Mouse (Mus musculus) CH12F3 (cell line): Measurements from ENCODE around the gene Ccdc39.

Source experiments
- in situ Hi-C: fragments of 300-500 bp; cut with MboI; formaldehyde crosslinking; loops from 2 replicates; pipeline ENCODE4 v1.14.3; 2020; ENCODE audit warnings: low sequenced_read_pairs

The Ccdc39 gene

GRCm38 (mm10) chr3:33843801-33844632, at the start of gene Ccdc39:
Gene Ccdc39 (minus strand): TSS chr3:33844310.
- in situ Hi-C loops = no loop called here

GRCm38 (mm10) chr3:33893433-33893832, 49.3 kb upstream of the Ccdc39 start:
- in situ Hi-C loops = no loop called here

DNA sequence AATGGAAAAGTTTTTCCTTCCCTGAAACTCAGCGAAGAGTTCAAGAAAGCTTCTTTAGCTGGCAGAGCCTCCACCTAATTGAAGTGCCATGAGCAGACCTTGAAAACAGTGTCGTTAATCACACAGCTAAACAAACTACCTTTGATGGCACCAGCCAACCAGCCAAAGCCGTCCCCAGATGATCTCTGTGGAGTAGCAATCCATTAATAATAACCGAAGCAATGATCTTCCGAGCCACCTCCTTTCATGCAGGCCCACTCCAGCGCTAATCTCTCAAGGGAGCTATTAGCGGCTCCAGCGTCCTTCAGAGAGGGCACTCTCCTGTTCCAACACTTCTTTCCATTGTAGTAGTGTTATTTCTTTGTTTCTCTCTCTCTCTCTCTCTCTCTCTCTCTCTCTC, 43.3 kb upstream of the Ccdc39 start:
- in situ Hi-C loops = no loop called here

- in situ Hi-C loops = no loop called here
These were observed 39.0 kb upstream of the Ccdc39 start for GRCm38 (mm10) chr3:33883105-33883504.

DNA sequence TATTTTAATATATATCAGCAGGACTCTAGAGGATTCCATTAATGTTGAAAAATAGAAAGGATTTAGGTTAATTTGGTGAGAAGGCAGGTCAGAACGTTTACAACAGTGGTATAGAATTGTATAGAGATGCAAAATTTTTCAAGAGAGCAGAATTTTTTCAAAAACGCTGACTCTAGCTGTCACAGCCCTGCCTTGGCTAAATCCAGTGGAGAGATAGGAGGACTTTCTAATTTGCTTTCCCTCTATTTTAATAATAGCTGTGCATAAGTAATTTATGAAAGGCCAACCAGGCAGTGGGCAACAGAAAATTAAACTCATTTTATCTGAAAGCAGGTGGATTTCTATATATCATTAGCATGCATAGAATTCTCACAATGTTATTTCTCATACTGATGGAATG, 38.6 kb upstream of the Ccdc39 start:
- in situ Hi-C loops = no loop called here

- in situ Hi-C loops = no loop called here
These were observed 34.6 kb upstream of the Ccdc39 start for GRCm38 (mm10) chr3:33878661-33879060.

GRCm38 (mm10) chr3:33874456-33875286, 30.6 kb upstream of the Ccdc39 start:
- in situ Hi-C loops = no loop called here

DNA sequence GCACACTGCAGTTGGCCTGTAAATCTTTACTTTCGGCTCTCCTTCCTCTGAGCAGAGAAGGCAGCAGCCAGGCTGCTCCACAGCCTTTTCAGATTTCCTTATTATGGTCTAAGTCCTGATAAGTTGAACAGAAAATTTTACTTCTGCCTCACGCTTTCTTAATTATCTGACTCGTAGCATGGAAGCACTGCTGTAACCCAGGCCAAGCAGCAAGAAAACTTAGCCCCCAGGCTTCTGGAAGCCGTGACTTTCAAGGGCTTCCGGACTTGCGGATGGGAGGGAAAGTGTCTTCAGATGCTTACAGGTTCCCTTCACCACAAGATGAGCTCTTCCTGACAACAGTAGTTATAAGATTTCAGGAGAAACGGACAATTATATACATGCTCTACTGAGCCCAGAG, 29.7 kb upstream of the Ccdc39 start:
- in situ Hi-C loops = no loop called here

DNA sequence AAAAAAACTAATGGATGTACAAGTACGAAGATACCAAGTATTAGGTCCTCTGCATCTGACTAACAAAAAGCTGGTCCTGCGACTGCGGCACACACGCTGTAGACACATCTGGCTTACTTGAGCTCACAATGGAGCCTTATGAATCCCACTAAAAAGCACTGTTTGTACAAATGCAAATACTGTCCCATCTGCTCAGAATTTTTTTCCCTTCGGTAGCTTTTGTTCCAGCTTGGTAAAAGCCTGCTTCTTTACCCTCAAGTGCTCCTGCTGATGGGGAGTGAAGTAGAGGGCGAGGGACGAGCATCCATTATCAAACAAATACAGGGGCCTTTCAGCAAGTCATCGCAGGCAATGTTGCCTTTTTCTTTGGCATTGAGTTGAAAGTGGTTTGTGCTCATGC, 29.3 kb upstream of the Ccdc39 start:
- in situ Hi-C loops = no loop called here

- in situ Hi-C loops = no loop called here
These were observed 20.0 kb upstream of the Ccdc39 start for GRCm38 (mm10) chr3:33864000-33864540.

DNA sequence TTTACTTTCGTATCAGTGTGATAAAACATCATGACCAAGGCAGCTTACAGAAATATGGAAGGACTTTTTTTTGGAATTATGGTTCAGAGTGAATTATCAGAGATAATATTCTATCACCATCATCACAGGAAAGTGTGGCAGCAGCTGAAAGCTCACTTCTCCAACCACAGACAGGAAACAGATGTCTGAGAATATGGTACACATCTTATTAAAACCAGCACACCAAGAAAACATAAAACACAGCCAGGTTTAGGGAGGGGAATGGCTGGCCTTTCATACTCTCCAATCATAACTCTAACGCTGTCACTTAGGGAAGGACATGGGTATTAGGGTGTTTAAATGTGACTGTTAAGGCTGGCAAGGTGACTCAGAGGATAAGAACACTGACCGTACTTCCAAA, 14.8 kb upstream of the Ccdc39 start:
- in situ Hi-C loops = no loop called here

DNA sequence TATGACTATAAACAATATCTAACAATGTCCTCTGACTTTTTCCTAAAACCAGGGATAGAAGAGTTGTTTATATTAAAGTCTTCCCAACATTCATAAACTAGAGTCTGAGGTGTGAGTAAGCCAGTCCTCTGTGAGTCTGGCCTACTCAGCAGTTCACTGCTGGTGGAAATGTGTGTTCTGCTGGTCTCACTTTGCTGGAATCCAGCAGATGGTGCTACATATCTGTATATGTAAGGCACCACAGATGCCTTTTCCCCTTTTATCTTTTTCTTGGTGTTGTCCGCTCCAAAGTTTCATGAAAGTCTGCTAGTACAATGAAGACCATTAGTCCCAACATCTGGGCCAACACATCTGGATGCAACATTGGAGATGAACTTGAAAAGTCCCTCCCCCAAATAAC, 9.0 kb upstream of the Ccdc39 start:
- in situ Hi-C loops = no loop called here

DNA sequence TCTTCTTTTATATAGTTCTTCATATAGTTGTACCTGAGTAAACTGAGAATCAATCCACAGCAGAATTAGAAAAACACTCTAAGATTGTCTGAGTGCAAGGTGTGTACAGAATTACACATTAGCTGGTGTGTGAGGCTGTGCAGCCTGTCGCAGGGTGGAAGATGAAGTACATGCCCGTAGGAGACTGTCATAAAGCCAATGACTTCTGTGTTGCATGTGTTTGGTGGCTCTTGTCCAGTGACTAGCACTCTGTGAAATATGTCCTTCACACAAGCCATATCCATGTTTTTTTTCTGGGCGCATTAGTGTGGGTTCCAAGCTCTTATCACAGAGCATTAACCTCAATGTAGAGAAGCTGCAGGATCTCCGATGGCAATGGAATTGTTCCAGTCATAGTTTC, 6.7 kb upstream of the Ccdc39 start:
- in situ Hi-C loops = no loop called here

DNA sequence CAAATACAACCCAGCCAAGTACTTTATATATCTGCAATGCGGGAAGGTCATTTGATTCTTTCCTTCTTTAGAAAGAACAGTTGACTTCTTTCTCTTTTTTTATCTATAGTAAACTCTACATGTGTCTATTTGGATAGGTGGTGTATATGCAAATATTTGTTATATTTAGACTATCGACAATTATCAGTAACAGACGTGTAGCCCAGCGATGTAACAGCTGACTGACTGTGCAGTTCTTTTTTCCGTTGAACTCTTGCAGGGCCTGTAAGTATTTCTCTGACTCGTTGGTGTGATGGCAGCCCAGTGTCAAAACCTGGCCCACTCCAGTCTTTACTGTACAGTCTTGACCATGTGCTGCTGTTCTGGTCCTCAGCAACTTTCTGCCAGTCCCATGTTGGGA, 2.5 kb upstream of the Ccdc39 start:
- in situ Hi-C loops = no loop called here

GRCm38 (mm10) chr3:33838877-33839276, 5.2 kb downstream of the Ccdc39 start:
- in situ Hi-C loops = no loop called here

DNA sequence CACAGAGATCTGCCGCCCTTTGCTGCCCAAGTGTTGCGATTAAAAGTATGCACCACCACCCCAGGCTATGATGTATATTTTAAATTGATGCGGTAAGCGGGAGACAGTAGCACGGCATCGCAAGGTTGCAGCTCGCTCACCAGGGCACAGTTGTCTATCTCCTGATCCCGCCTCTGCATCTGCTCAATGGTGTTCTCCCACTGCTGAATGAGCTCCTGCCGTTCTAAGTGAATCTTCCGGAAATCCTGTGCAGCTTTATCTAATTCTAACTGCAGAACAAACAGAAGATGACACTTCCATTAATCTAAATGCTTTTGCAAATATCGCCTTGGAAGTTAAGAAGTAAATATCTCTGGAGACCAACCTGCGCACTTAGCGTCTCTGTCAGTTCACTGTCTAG, 7.5 kb downstream of the Ccdc39 start:
- in situ Hi-C loops = no loop called here

DNA sequence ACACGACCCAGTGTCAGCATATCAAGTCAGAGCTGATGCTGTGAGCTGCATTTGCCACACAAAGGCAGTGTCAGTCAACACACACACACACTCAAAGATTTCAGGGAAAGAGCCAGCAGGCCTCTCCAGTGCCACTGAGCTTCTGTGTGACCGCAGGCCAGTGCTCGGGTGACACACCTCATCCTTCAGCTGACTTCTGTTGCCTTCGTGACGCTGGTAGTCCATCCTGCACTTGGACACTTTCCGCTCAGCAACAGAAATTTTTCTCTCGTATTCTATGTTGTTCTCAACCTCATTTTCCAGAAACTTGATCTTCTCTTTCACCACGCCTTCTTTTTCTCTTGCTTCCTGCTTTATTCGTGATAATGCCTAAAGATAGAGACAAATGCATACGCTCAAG, 11.8 kb downstream of the Ccdc39 start:
- in situ Hi-C loops = no loop called here

DNA sequence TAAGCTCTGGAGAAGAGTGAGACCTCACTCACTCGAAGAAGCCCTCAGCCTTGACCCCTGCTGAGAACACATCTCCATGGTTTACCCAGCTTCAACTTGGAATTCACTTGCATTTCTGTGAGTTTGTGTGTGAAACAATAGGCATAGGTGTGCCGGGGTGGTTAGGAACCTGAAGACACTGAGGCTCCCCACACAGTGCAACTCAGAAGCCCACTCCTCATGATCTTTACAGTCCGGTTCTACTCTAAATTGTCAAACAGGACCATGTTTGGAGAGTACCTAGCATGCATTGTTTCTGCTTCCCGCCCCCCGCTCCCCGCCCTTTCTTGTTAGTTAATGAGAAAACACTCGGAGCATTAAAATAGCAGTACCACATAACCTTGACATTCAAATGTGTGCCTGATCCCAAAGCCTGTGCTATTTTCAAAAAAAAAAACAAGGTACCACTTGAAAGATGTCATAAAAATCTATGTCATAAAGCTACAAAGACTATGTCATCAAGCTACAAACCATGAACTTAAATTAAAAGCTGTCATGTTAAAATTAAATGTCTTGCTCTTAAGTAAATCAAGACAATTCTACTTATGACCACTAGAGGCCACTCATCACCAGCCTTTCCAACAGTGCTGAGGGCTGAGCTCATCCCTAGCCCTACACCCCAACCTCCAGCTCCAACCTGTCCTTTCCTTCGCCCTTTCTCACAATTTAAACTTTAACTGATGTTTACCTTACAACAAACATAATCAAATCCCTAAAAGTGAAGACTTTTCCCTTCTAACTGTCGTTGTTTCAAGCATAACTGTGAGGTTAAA, 19.8 kb downstream of the Ccdc39 start:
- in situ Hi-C loops = loop anchor here (25.0 kb wide), 1 partner anchor 1087 kb away; the partner anchor contains the start of genes Mrpl47 and Ndufb5

DNA sequence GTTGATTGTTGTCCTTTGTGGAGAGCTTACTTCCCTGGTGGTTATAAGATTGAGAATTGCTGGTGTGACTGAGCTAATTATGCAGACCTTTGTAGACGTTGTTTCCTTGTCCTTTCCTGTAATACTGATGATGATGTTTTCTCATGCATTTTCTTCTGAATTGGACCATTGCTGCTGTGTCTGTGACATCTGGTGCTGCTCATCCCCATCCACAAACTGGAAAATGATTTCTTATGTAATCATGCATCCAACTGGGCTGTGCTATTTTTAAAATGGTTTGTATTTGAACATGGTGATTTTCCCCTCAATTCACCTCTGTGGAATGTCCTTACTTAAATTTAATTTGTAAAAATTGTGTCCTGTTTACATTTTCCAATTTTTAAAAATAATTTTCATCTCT, 37.0 kb downstream of the Ccdc39 start:
- in situ Hi-C loops = loop anchor here (25.0 kb wide), 1 partner anchor 1070 kb away; the partner anchor contains the start of genes Mrpl47 and Ndufb5

DNA sequence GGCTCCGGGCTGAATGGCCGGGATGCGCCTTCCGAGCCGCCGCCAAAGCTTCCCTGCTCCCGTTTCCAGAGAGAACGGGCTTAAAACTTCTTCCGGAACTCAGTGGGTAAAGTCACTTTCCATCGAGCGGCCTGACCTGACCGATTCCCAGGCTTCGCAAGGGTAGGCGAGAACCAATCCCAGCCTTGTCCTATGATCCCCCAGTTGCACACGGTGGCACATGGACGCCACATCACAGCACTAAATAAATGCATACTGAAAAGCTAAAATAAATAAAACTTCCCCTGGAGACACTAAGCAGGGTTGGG, 43.6 kb downstream of the Ccdc39 start:
- in situ Hi-C loops = loop anchor here (25.0 kb wide), 1 partner anchor 1063 kb away; the partner anchor contains the start of genes Mrpl47 and Ndufb5
